In the genomic region with DNA sequence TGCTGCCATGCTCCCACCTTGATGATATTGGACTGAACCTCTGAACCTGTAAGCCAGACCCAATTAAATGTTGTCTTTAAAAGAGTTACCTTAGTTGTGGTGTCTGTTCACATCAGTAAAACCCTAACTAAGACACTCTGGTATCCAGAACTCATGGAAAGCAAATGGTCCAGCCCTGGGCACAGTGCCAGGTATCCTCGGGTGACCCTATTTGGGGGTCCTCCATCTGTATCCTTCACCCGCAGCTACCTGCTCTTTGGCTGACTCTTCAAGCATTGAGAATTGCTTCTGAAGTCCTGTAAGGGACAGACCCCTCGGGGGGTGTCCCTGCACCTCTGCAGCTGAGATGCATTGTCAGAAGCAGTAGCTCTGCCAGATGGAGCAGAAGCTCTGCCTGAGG, we compare ENCODE assay signal across 13 mouse cellular contexts.
"Had no signal": no experiment of that assay in that cellular context is flagged by ENCODE, and none has a peak within 500 bp of the region (broad histone marks: within the 10 kb centered on the region; RNA-seq: fewer than 3 reads in every experiment).

No protein-coding gene starts in this region.

- DNase-seq: gastrocnemius, adult 2 months; gastrocnemius, postnatal 10 days; gastrocnemius, postnatal 25 days; heart, adult 18-20 months; heart, postnatal 10 days; heart, postnatal 4 days; kidney, adult 18-20 months; kidney, adult 8-10 months; kidney, postnatal 10 days; kidney, postnatal 25 days; kidney, postnatal 4 days; liver; liver, embryonic 13.5 days had no signal
